Mouse (Mus musculus) cerebellum, adult 2 months (tissue): ENCODE data around the gene Igfbp4.

Source experiments
- CTCF ChIP-seq: fragments of 200-500 bp; IDR thresholded peaks from 2 replicates; pipeline ENCODE4 v1.5.1; 2011; ENCODE audit warnings: low read depth, mild to moderate bottlenecking, control low read depth, low read length, moderate library complexity, borderline replicate concordance; ENCODE audit not compliant: insufficient read depth
- POLR2A ChIP-seq: fragments of 200-500 bp; IDR thresholded peaks from 2 replicates; pipeline ENCODE4 v1.6.1; 2011; ENCODE audit warnings: low read length, control low read depth, borderline replicate concordance; ENCODE audit not compliant: insufficient read depth

DNA sequence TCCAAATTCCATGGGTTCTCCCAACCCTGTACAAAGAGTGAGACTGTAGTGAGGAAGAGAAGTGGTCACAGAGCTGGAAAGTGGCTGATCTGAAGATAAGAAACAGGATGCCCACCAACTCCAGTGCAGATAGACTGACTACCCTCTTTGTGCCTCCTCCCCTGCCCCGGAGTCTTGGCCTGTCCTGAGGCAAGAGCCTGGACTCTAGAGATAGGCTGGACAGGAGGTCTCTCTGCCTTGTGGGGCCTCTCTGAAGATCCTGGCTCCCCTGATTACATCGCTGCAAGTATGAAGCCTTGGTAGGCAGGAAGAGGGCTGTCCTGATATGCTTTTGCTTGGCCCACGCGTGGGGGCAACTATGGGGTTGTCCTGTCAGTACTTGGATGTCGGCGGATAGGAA lies 4.8 kb upstream of the Igfbp4 start:
- no peak for TF ChIP-seq POLR2A
- no peak for TF ChIP-seq CTCF
